Mouse (Mus musculus) adrenal gland (tissue): ENCODE measurements around the gene Impdh2.

Source experiments
- intact Hi-C: fragments of 180-260 bp; cut with DNase I; formaldehyde crosslinking; loops from one replicate; pipeline ENCODE4 v1.15.1; 2025
- long read RNA-seq, 2 experiments: library from polyadenylated mRNA; unstranded; transcript quantifications; one replicate each; pipeline ENCODE4 v2.0.0; 2020; ENCODE audit warnings: borderline replicate concordance in 1 of 2; ENCODE audit not compliant: insufficient replicate concordance in 1 of 2

The Impdh2 gene
- long read RNA-seq, experiment 1, transcript Impdh2-201 (14 exons, 1,858 nt), result major isoform, 83 of 92 reads
- long read RNA-seq, experiment 1, partial matches to known transcripts, result 4 of 92 reads
- long read RNA-seq, experiment 1, other reads (novel, unspliced or antisense), result 5 of 92 reads
- long read RNA-seq, experiment 2, transcript Impdh2-201 (14 exons, 1,858 nt), result major isoform, 88 of 101 reads
- long read RNA-seq, experiment 2, partial matches to known transcripts, result 7 of 101 reads
- long read RNA-seq, experiment 2, other reads (novel, unspliced or antisense), result 6 of 101 reads

DNA sequence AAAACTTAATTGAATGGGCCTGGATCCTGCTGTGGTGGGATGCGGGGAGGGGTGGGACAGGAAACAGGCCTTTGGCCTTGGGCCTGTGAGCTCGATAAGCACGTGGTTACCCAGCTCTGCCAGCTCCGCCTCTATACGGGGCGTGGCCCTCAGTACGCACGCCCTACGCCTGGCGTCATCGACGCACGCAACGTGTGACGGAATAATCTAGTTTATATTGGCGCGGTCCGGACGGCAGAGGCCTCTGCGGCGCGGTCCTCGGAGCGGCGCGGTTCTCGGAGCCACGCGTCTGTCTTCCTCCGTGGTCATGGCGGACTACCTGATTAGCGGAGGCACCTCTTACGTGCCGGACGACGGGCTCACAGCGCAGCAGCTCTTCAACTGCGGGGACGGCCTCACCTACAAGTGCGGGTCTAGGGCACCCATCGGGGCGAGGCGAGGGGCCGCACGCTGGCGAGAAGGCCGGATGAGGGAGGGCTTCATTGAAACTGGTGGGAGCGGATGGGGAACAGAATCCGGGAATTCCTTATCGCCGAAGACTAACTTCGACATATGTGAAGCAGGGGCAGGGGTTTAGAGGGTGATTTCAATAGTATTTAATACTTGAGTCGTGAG lies at the start of gene Impdh2:
Gene Impdh2 (plus strand): TSS at position 60 of the 615 bp plus-strand sequence.
- intact Hi-C loops, result no loop called here

DNA sequence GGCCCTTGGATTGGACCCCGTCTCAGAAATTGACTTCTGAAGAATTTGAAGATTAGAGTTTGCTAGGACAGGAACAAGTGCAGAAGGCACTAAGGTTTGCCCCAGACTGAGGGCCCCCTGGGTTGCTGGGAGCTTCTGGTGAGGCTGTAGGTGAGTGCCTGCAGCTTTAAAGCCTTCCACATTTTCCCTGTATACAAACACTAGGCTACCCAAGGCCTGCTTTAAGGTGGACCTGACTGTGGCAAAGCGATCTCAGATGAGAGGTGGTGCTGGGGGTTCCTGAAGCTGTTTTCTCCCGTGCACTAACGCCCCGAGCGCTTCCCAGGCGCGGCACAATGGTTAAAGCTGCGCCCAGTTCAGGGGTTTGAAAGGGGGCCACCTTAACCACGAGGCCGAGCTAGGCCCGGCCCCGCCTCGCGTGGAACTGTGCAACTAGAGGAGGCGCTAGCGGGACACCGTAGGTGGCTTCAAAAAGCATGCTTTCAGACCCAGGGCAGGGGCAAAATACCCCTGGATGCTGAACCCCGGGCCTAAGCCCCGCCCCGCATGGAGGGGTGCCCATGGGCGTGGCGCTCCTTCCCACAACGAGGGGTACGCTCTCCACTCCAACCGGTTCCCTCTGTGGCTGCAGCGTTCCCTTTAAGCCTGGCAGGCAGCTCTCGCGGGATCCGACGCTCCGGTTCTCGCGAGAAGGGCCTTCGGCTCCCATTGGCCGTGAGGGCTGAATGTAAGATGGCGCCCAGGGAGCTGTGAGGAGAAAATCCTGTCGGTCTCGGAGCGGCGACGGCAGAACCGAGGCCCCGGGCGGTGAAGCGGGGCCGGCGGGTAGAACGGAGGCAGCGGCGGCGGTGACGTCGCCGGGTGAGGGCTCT lies 43.5 kb upstream of the Impdh2 start, which contains the start of gene Qrich1:
Gene Qrich1 (plus strand): TSS at position 427 of the 872 bp plus-strand sequence.
- intact Hi-C loops, result loop anchor here (5.0 kb wide), 1 partner anchor 51 kb away; the partner anchor contains the start of genes Dalrd3 and Ndufaf3

DNA sequence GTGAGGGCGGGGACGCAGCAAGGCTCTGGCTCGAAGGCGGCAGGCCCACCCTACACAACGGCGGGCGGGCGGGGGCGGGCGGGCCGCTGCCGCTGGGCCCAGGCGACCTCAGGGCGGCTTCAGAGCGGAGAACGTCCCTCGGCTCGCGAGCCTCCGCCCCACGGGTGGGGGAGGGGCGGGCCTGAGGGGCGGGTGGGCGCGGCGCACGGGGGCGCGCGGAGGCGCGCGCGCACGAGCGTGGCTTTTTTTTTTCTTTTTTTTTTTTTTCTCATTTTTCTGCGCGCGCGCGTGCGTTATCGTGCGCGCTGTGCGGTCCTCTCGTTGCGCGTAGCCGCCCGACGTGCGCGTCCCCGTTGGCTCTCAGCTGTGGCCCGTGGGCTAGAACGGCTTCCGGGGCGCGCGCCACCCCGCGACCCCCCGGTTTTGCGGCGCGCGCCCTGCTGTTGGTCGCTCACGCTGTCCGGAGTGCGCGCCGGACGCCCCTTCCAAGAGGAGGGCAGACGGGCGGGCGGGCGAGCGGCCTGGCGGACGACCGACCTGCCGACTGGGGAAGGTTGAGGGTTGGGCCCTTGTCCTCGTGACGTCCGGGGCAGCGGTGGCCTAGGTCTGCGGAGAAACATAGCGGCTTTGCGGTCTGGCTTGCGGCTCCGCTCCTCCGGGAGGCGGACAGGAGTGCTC lies 42.7 kb upstream of the Impdh2 start:
- intact Hi-C loops, result loop anchor here (5.0 kb wide), 1 partner anchor 50 kb away; the partner anchor contains the start of genes Dalrd3 and Ndufaf3

- intact Hi-C loops, result loop anchor here (5.0 kb wide), 1 partner anchor 49 kb away; the partner anchor contains the start of genes Dalrd3 and Ndufaf3
Observed at GRCm38 (mm10) chr9:108517931-108518332, 42.2 kb upstream of the Impdh2 start.

- intact Hi-C loops, result no loop called here
Observed at GRCm38 (mm10) chr9:108521604-108522003, 38.5 kb upstream of the Impdh2 start.

GRCm38 (mm10) chr9:108523341-108523740 lies 36.7 kb upstream of the Impdh2 start:
- intact Hi-C loops, result no loop called here

GRCm38 (mm10) chr9:108525400-108525799 lies 34.7 kb upstream of the Impdh2 start:
- intact Hi-C loops, result no loop called here

DNA sequence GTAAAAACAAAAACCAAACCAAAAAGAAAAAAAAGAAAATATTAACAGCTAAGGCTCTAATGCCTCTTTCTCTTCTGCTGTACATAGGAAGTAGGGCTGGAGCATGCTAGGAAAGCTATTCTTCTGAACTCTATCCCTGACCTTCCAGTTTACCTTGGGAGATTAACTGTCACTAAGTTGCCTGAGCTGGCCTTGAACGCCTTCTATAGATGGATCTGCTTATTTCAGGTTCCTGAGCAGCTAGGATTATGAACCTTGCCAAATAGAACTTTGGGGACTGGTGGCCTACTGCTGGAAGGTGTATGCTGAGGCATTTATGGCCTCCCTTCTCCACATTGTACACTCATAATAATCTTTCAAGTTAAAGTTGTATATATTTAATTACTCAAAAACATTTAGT lies 29.1 kb upstream of the Impdh2 start:
- intact Hi-C loops, result no loop called here

DNA sequence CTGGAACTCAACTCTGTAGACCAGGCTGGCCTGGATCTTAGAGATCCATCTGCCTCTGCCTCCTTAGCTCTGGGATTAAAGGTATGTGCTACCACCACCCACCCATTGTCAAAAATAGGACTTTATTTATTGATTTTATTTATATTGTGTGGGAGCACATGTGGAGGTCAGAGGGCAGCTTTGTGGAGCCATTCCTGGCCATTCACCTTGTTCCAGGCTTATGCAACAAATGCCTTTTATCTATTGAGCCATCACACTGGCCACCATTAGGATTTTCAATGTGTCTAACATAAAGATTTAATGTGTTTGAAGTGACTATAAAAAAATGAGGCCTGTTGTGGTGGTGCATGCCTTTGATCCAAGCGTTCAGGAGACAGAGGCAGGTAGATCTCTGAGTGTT lies 28.6 kb upstream of the Impdh2 start:
- intact Hi-C loops, result no loop called here

GRCm38 (mm10) chr9:108540846-108541245 lies 19.2 kb upstream of the Impdh2 start:
- intact Hi-C loops, result no loop called here

GRCm38 (mm10) chr9:108545986-108546385 lies 14.1 kb upstream of the Impdh2 start:
- intact Hi-C loops, result no loop called here

DNA sequence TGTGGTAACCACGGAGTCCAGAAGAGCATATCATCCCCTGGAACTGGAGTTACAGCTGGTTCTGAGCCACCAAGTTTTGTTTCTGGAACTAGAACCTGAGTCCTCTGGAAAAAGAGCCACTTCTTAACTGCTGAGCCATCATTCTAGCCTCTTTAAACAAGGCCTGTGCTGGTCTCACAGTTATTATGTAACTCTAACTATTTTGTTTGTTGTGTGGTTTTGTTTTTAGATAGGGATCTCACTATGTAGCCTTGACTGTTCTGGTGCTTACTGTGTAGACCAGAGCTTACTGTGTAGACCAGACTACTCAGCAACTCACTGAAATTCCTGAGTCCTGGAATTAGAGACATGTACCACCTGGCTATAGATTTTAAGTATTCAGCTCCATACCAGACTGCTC lies 13.2 kb upstream of the Impdh2 start:
- intact Hi-C loops, result no loop called here

GRCm38 (mm10) chr9:108559169-108559568 lies 917 bp upstream of the Impdh2 start:
- intact Hi-C loops, result no loop called here

GRCm38 (mm10) chr9:108563671-108564070 lies 3.6 kb downstream of the Impdh2 start:
- intact Hi-C loops, result no loop called here

DNA sequence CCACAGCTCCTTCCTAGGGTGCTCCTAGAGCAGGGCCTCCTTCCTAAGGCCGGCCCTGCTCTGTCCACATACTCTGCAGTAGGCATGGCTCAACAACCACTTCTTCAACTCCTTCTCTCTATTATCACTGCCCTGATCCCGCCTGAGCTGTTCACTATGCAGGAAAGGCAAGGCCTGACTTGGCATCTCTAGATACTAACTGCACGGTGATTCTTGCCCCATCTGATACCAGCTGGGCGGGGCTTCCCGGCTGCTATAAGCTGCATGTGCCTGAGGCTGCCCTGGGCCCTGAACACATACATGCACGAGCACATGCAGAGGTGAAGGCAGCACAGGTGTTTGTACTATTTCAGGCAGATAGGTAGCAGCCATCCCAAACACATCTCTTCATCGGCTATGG lies 4.0 kb downstream of the Impdh2 start:
- intact Hi-C loops, result no loop called here

DNA sequence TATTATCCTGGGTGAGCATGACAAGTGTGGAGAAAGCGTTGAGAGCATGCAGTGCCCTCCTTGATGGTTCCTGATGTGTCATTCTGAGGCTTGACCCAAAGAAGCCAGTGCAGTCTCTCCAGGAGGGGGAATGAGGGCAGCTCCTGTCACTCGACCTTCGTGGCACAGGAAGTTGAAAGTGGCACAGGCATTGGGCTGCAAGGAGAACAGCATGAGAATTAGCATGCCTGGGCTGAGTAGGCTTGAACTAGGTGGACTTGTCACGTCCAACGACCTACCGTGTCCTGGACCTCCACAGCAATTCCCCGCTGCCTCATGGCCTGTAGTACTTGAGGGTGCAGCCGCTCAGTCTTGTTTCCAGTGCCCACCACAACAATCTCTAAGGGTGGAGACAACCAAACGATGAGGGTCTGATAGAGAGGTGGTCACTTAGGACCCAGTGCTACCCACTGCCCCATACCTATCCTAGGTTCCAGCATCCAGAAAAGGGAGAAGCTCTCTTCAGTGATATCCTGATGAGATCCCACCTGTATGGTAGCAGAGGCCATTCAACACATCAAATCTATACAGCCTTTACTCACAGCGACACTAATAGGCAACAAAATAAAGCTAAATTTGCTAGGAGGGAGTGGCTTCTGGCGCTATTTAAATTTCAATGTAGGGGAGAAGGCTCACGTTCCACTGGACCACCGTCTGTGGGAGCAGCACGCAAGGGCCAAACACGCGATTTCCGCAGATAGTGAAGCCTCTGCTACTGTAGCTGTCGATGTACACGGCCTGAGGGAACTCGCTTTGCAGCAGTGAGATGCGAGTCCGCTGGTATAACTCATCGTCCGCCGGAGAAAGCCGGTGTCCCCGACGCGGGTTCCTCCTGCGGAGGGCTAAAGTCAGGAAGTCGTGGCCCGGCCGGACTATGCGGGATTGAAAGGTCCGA lies 6.1 kb downstream of the Impdh2 start:
- intact Hi-C loops, result loop anchor here (5.0 kb wide), 1 partner anchor 49 kb away; the partner anchor contains the start of gene Qrich1

DNA sequence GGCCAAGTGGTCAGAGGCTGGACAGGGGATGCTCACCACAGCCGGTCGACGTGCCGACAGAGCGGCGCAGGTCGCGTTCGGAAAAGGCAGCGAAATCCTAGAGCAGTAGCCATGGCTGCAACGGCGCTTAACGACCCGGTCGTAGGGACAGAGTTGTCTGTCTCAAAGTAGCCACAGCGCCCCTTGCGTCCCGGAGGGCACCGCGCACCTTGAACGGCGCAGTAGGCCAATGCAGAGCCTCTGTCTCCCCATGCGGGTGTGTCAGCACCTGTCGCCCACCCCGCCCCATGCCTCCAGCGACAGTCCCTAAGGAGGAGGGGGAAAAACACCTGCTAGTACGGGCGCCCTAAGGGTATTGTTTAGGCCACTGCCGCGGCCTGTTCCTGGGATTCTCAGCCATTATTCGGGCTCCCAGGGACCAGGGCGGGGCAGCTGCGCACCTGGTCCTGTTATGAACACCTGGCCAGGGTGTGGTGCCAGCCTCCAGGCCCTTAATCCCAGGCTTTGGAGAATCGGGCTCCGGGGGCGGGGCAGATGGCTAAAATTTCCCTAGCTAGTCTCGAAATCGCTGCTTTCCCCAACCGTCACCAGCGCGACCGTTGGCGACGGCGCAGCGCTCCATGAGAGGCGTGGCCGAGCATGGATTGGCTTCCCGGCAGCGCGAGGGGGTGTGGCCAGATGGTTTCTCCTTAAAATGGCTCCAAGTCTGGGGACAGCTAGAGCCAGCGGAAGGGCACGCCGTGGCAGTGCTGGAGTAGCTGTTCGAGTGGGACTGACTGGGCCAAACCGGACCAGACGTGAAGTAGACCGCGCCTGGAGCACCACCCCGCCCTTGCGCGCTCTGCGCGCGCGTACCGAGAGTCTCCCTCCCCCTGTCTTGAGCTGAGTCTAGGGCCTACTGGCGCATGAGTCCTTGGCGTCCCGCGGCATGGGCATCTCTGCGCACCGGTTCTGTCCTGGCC lies 7.0 kb downstream of the Impdh2 start, which contains the start of gene Ndufaf3:
Gene Ndufaf3 (minus strand): TSS at position 620 of the 962 bp plus-strand sequence.
- intact Hi-C loops, result loop anchor here (5.0 kb wide), 1 partner anchor 50 kb away; the partner anchor contains the start of gene Qrich1

- intact Hi-C loops, result loop anchor here (5.0 kb wide), 1 partner anchor 51 kb away; the partner anchor contains the start of gene Qrich1
Observed at GRCm38 (mm10) chr9:108567931-108568419, 7.9 kb downstream of the Impdh2 start.
